Mouse (Mus musculus) thymus, postnatal 4 days (tissue): ENCODE data around the gene March11.

Source experiments
- DNase-seq: peaks from one replicate; pipeline ENCODE4 v3.0.0; 2021

March11 gene

GRCm38 (mm10) chr15:26374946-26375345, 66.1 kb downstream of the March11 start:
- DNase-seq, result no peak

GRCm38 (mm10) chr15:26377355-26377754, 68.5 kb downstream of the March11 start:
- no peak for DNase-seq

GRCm38 (mm10) chr15:26378879-26379278, 70.0 kb downstream of the March11 start:
- no peak for DNase-seq

- DNase-seq, result no peak
Measured at GRCm38 (mm10) chr15:26379831-26380230, 71.0 kb downstream of the March11 start.

- DNase-seq, result no peak
Measured at GRCm38 (mm10) chr15:26380844-26381243, 72.0 kb downstream of the March11 start.

- no peak for DNase-seq
Measured at GRCm38 (mm10) chr15:26390001-26390400, 81.2 kb downstream of the March11 start.

GRCm38 (mm10) chr15:26396556-26396955, 87.7 kb downstream of the March11 start:
- no peak for DNase-seq

GRCm38 (mm10) chr15:26425284-26425683, 116.4 kb downstream of the March11 start:
- no peak for DNase-seq

- no peak for DNase-seq
Measured at GRCm38 (mm10) chr15:26426231-26426630, 117.4 kb downstream of the March11 start.

GRCm38 (mm10) chr15:26430565-26430964, 121.7 kb downstream of the March11 start:
- no peak for DNase-seq

GRCm38 (mm10) chr15:26432676-26433075, 123.8 kb downstream of the March11 start:
- DNase-seq, result no peak

- DNase-seq, result no peak
Measured at GRCm38 (mm10) chr15:26435725-26436124, 126.9 kb downstream of the March11 start.

GRCm38 (mm10) chr15:26437113-26437512, 128.3 kb downstream of the March11 start:
- no peak for DNase-seq
